Mouse (Mus musculus) limb, embryonic 11.5 days (tissue): ENCODE measurements around the gene Lif. TPM values are rescaled to one million over a fixed set of nuclear protein-coding genes. Genes with fewer than 3 reads are reported as not detected.

Experiments used
- ATAC-seq: fragments of 200-750 bp; cut with Nextera tagmentation; 2 replicates; pipeline ENCODE4 v1.8.0; 2017; ENCODE audit warnings: low read depth; ENCODE audit not compliant: insufficient number of reproducible peaks, low FRiP score, low TSS enrichment
- DNase-seq: peaks from one replicate; pipeline ENCODE4 v3.0.0-alpha.2; 2015; ENCODE audit warnings: low spot score
- H3K27ac ChIP-seq: fragments of 300-500 bp; sonication (generic); replicated peaks from 2 replicates; pipeline ENCODE4 v1.5.1; 2014; ENCODE audit warnings: low read depth, mild to moderate bottlenecking, low read length
- H3K27me3 ChIP-seq: fragments of 300-500 bp; sonication (generic); 2 replicates; pipeline ENCODE4 v1.6.1; 2014; ENCODE audit warnings: mild to moderate bottlenecking, low read length, mixed read lengths; ENCODE audit not compliant: control insufficient read depth, insufficient read depth
- H3K36me3 ChIP-seq: fragments of 300-500 bp; sonication (generic); 2 replicates; pipeline ENCODE4 v1.6.1; 2014; ENCODE audit warnings: mild to moderate bottlenecking, low read length, moderate library complexity, mixed read lengths; ENCODE audit not compliant: control insufficient read depth, insufficient read depth
- H3K4me1 ChIP-seq: fragments of 300-500 bp; sonication (generic); 2 replicates; pipeline ENCODE4 v1.6.1; 2014; ENCODE audit warnings: low read length, mixed read lengths; ENCODE audit not compliant: control insufficient read depth, insufficient read depth
- H3K4me2 ChIP-seq: fragments of 300-500 bp; sonication (generic); 2 replicates; pipeline ENCODE4 v1.6.1; 2014; ENCODE audit warnings: low read depth, mild to moderate bottlenecking, moderate library complexity; ENCODE audit not compliant: severe bottlenecking
- H3K4me3 ChIP-seq: fragments of 300-500 bp; sonication (generic); 2 replicates; pipeline ENCODE4 v1.5.1; 2014; ENCODE audit warnings: low read depth, low read length
- H3K9ac ChIP-seq: fragments of 300-500 bp; sonication (generic); 2 replicates; pipeline ENCODE4 v1.6.1; 2014; ENCODE audit warnings: mild to moderate bottlenecking, low read length
- H3K9me3 ChIP-seq: fragments of 300-500 bp; sonication (generic); 2 replicates; pipeline ENCODE4 v1.6.1; 2016; ENCODE audit warnings: low read length; ENCODE audit not compliant: control insufficient read depth
- WGBS: fragments of 180-500 bp; shearing (Covaris S2); extraction: QIAGEN DNeasy Blood & Tissue Kit; methylation state at CpG from one replicate; pipeline ENCODE4 v1.1.7; 2014; 5-methylcytosine and 5-hydroxymethylcytosine counted together
- polyA plus RNA-seq: library from polyadenylated mRNA; unstranded; fragments of >200 nt; fragmentation: Nextera tagmentation; extraction: Ambion mirVana; gene quantifications from 2 replicates; pipeline ENCODE4 v1.2.1, GENCODE M21; 2014

The Lif gene
- polyA plus RNA-seq, 1 experiment from 2014 or later: 0.05 TPM

DNA sequence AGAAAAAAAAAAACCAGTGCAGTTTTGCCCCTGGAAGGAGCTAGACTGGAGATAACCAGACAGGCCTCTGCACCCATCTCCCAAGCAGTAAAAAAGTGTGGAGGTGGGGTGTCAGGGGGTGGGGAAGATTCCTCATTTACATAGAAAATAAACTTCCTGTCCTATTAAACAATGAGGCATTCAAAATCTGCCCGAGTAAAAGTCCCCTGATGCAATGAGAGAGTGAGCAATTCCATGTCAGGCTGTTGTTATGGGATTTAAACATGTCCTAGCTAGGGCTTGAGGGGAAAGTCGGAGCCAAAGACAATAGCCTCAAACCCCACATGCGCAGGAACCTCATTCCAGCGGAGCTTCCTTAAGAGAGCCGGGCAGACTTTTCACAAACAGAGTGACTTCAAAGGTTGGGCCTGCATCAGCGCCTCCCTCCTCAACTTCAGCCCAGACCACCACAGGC is 50.7 kb downstream of the Lif start:
- H3K27ac ChIP-seq: peak overlapping the region; percentile 80
- no peak overlapping the region for H3K4me3 ChIP-seq
- no peaks in the 10 kb centered on the region for H3K36me3 ChIP-seq
- H3K27me3 ChIP-seq: no peaks in the 10 kb centered on the region
- H3K4me1 ChIP-seq: peaks cover 14% of the 10 kb centered on the region
- no peak for ATAC-seq
- H3K9ac ChIP-seq: peak overlapping the region; percentile 59
- WGBS: 7% methylated on average over 6 of the region's 6 CpGs
- no peak for DNase-seq
- H3K9me3 ChIP-seq: no peaks in the 10 kb centered on the region
- peak overlapping the region; percentile 38 for H3K4me2 ChIP-seq

DNA sequence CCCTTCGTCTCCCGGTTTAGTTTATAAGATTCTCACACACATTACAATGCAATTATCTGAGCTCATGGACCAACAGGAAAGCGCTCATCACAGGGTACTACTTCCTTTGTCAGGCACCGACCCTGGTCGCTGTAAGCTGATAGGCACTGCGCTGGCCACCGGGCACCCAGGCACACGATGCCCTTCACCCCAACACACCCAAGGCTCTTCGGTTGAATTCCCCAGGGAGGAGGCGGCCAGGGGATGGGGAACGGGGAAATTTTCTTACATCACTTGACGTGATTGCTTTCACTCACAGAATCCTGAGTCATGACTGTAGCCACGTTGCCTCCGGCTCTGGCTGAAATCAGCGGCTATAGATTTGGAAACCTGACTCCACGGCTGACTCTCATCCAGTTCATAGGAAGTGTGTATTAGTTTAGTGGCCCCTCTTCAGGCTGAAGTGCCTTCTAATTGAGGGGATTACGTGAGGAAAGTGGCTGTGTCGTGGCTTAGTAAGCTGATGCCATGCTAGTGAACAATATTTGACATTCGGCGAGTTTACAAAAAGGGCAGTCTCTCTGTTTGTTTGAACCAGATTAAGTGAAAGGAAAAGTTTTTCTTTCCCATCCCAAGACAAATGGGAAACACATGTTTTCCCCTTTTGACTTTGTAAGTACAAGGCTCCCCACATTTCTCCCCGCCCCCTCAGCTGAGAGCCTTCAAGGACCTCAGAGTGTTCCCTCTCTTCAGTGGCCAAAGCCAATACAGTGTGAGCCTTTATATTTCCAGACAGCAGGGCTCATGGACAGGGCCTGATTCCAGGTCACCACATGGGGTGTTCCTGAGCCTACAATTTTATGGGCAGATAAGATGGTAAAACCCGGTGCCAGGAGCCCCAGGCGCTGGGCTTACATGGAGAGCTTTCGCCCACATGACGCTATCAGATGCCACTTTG is 51.4 kb downstream of the Lif start:
- 18% methylated on average over 25 of the region's 25 CpGs for WGBS
- peak overlapping the region; percentile 38 for H3K4me2 ChIP-seq
- H3K36me3 ChIP-seq: no peaks in the 10 kb centered on the region
- H3K4me3 ChIP-seq: peak overlapping the region; percentile 5; the same call in 1 of the 2 replicates
- peak; percentile 79 for ATAC-seq
- H3K9me3 ChIP-seq: no peaks in the 10 kb centered on the region
- no peaks in the 10 kb centered on the region for H3K27me3 ChIP-seq
- peak; percentile 79 for DNase-seq
- peak overlapping the region; percentile 59 for H3K9ac ChIP-seq
- H3K4me1 ChIP-seq: peaks cover 14% of the 10 kb centered on the region
- H3K27ac ChIP-seq: peak overlapping the region; percentile 80

DNA sequence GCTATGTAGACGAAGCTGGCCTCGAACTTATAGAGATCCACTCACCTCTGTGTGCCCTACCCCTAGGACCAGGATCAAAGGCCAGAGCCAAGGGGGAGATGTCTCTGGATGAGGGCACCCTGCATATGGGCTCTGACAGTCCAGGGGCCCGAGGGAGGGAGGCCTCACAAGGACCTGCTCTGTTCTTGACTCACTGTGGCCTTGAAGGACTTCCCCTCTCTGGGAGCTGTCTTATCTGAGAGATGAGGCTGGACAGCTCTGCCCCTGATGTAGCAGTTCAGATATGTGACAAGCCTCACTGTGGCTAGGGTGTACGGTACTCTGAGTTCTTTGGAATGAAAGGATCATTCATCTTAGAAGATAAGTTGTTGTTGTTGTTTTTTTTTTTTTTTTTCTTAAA is 52.3 kb downstream of the Lif start:
- no peaks in the 10 kb centered on the region for H3K9me3 ChIP-seq
- DNase-seq (no peak), ATAC-seq (no peak; the same call in 1 of the 2 replicates)
- H3K27me3 ChIP-seq: no peaks in the 10 kb centered on the region
- no peak overlapping the region for H3K9ac ChIP-seq
- H3K4me3 ChIP-seq: no peak overlapping the region
- WGBS: 81% methylated on average over 4 of the region's 4 CpGs
- H3K36me3 ChIP-seq: no peaks in the 10 kb centered on the region
- H3K27ac ChIP-seq: no peak overlapping the region
- H3K4me2 ChIP-seq: no peak overlapping the region
- H3K4me1 ChIP-seq: peaks cover 14% of the 10 kb centered on the region

DNA sequence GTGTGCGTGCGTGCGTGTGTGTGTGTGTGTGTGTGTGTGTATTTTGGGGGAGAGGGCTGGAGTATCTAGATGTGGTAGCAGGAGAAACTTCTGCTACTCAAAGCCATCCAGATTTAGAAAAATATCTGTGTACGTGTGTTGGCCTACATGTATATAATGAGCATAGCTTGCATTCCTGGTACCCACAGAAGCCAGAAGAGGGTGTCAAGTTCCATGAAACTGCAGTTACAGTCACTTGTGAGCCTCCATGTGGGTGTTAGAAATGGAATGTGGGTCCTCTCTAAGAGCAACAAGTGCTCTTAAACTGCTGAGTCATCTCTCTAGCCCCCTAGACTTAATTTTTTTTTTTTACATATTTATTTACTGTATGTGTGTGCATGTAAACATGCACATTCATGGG is 53.0 kb downstream of the Lif start:
- Histone ChIP-seq H3K9me3 (no peaks in the 10 kb centered on the region), H3K27me3 (no peaks in the 10 kb centered on the region), H3K9ac (no peak overlapping the region), H3K36me3 (no peaks in the 10 kb centered on the region), H3K4me2 (no peak overlapping the region), H3K27ac (no peak overlapping the region), H3K4me1 (peaks cover 14% of the 10 kb centered on the region), H3K4me3 (no peak overlapping the region)
- 93% methylated on average over 4 of the region's 4 CpGs for WGBS
- no peak for ATAC-seq
- DNase-seq: no peak

DNA sequence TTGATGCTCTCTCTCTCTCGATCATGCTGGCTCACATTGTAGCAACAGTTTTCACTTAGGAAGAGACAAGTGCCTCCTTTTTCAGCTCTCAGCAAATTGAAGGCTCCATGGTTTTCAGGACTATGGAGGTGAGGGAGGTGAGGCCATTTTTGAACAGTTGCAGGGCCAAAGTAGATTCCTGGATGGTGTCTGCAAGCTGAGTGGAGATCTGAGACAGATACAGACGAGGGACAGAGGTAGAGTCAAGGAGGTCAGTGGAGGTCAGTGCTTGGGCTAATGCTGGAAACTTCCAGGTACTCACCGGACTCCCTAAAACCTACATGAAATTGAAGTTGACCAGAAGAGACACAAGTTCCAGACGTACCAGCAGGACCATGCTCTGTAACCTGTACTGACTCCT is 54.8 kb downstream of the Lif start:
- no peak overlapping the region for H3K27ac ChIP-seq
- no peak overlapping the region for H3K4me3 ChIP-seq
- no peaks in the 10 kb centered on the region for H3K36me3 ChIP-seq
- no peak overlapping the region for H3K9ac ChIP-seq
- 64% methylated on average over 4 of the region's 4 CpGs for WGBS
- H3K4me2 ChIP-seq: no peak overlapping the region
- no peak for ATAC-seq
- H3K27me3 ChIP-seq: no peaks in the 10 kb centered on the region
- H3K4me1 ChIP-seq: peaks cover 14% of the 10 kb centered on the region
- no peaks in the 10 kb centered on the region for H3K9me3 ChIP-seq
- no peak for DNase-seq

DNA sequence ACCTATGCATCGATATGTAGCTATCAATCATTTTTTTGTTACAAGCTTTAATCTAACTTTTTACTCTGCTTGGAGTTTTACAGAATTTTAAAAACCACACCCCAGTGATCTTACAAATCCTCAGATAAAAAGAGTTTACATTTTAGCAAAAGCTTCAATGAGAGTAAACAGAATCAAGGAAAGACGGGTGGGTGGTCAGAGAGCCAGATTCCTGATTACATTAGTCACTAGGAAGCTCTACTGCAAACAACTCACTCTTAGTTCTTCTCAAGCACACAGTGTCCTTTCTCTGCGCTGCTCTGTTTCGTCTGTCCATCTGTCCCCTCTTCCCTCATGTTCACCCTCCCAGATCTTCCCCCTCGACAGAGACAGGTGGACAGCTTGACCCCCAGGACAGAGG is 59.9 kb downstream of the Lif start:
- no peak for DNase-seq
- H3K9ac ChIP-seq: no peak overlapping the region
- no peak overlapping the region for H3K4me2 ChIP-seq
- H3K27me3 ChIP-seq: no peaks in the 10 kb centered on the region
- H3K27ac ChIP-seq: no peak overlapping the region
- no peaks in the 10 kb centered on the region for H3K36me3 ChIP-seq
- H3K4me3 ChIP-seq: no peak overlapping the region
- WGBS: 75% methylated on average over 5 of the region's 5 CpGs
- no peak for ATAC-seq
- H3K9me3 ChIP-seq: no peaks in the 10 kb centered on the region
- no peaks in the 10 kb centered on the region for H3K4me1 ChIP-seq

DNA sequence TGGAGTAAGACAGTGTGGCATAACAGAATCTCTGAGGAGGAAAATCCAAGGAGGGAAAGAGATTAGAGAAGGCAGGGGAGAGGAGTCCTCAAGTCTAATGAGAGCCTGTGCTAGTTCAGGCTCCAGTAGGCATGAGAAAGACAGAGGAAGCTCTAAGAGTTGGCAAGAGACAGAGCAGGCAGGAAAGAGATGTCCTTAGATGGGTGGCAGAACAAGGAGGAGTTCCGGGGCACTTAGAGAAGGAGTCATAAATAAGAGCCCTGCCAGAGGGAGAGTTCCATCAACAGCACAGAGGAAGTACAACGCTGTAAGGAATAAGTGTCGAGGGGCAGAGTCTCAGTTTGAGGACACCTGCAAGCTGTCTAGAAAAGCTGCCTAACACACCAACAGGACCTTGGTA is 60.7 kb downstream of the Lif start:
- H3K9ac ChIP-seq: no peak overlapping the region
- no peaks in the 10 kb centered on the region for H3K9me3 ChIP-seq
- ATAC-seq (no peak), DNase-seq (no peak)
- no peak overlapping the region for H3K4me3 ChIP-seq
- H3K27ac ChIP-seq: no peak overlapping the region
- no peak overlapping the region for H3K4me2 ChIP-seq
- H3K27me3 ChIP-seq: no peaks in the 10 kb centered on the region
- H3K36me3 ChIP-seq: no peaks in the 10 kb centered on the region
- 59% methylated on average over 3 of the region's 3 CpGs for WGBS
- no peaks in the 10 kb centered on the region for H3K4me1 ChIP-seq

DNA sequence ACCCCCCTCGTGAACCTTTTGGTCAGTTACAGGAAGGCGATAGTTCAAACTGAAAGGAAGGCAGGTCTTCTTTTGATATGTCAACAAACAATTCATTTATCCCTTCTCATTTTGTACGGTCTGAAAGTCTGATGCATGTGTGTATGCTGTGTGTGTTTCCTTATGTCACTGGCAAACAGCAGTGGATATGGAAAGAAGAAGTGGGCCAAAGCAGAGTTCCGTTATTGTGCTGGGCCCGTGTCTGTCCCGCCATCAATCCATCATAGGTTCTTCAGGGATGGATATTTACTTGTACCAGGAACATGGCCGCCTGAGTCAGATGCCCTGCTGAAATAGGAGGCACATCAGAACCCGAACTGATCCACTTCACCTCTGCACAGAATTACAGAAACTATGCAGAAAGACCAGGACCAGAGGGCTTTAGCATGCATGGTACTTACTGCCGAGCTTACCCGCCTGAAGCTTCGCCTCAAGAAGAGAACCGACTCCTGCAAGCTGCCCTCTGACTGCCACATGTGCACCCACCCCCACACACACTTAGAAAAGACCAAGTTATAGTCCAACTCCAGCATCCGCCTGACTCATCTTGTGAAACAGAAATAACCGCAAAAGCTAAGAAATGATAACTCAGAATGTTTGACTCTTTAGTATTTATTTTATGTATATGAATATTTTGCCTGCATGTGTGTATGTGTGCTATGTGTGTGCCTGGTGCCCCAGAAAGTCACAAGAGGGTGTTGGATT is 62.0 kb downstream of the Lif start:
- WGBS: 90% methylated on average over 14 of the region's 14 CpGs

More for the DNA sequence above, 62.0 kb downstream of the Lif start:
- Histone ChIP-seq H3K9me3 (no peaks in the 10 kb centered on the region), H3K4me3 (no peak overlapping the region), H3K9ac (no peak overlapping the region), H3K36me3 (no peaks in the 10 kb centered on the region), H3K27ac (no peak overlapping the region), H3K27me3 (no peaks in the 10 kb centered on the region), H3K4me2 (no peak overlapping the region), H3K4me1 (no peaks in the 10 kb centered on the region)
- DNase-seq (no peak), ATAC-seq (no peak)
